Comparison of ENCODE assay signal across 9 mouse cellular contexts in genomic region chr1:21829909-21830455, GRCm38 (mm10).
DNase-seq lines count a peak whose midpoint lies in the region; ATAC-seq and TF ChIP-seq lines count a peak whose summit lies in the region.
"Had no signal": no experiment of that assay in that cellular context is flagged by ENCODE, and none has a peak within 500 bp of the region (broad histone marks: within the 10 kb centered on the region; RNA-seq: fewer than 3 reads in every experiment).

No protein-coding gene starts in this region.

- H3K36me3 ChIP-seq in lung, embryonic 15.5 days, result no peaks in the 10 kb centered on the region
- H3K36me3 ChIP-seq in heart, embryonic 14.5 days (ENCODE audit: control insufficient read depth, insufficient read depth, low read length), result no peaks in the 10 kb centered on the region
- H3K36me3 ChIP-seq in thymus, adult 2 months (ENCODE audit: control insufficient read depth, insufficient read depth, low read length), result no peaks in the 10 kb centered on the region
- H3K36me3 ChIP-seq: liver, embryonic 15.5 days had no signal

- ATAC-seq in lung, embryonic 15.5 days (ENCODE audit: borderline replicate concordance, extremely low read depth, low FRiP score, low TSS enrichment), result no peak
- peak; percentile 94 for ATAC-seq in common myeloid progenitor, adult 5-6 weeks (replicated peaks; ENCODE audit: low read depth, poor library complexity, severe bottlenecking)
- peak; percentile 69 for ATAC-seq in heart, embryonic 14.5 days (ENCODE audit: insufficient number of reproducible peaks, insufficient read depth, low FRiP score, low read depth)
- peak; percentile 91 for ATAC-seq in megakaryocyte progenitor cell, adult 5-6 weeks (replicated peaks; ENCODE audit: poor library complexity)

- no peak for DNase-seq in lung, postnatal 25 days (ENCODE audit: low spot score)
- DNase-seq in thymus, adult 2 months, result no peak
- DNase-seq in urinary bladder, postnatal 14 days (ENCODE audit: low spot score), result no peak
- DNase-seq: cerebellum, postnatal 14 days had no signal

- H3K4me2 ChIP-seq in lung, embryonic 15.5 days, result peak overlapping the region; percentile 16; the same call in 1 of the 2 replicates
- H3K4me2 ChIP-seq in heart, embryonic 14.5 days (ENCODE audit: low read length), result peak overlapping the region; percentile 55
- H3K4me2 ChIP-seq: liver, embryonic 15.5 days had no signal

- no peaks in the 10 kb centered on the region for H3K27me3 ChIP-seq in lung, embryonic 15.5 days
- no peaks in the 10 kb centered on the region for H3K27me3 ChIP-seq in heart, embryonic 14.5 days (ENCODE audit: control insufficient read depth, insufficient read depth, low read length)
- no peaks in the 10 kb centered on the region for H3K27me3 ChIP-seq in thymus, adult 2 months (ENCODE audit: control insufficient read depth, insufficient read depth, low read length)
- H3K27me3 ChIP-seq: liver, embryonic 15.5 days had no signal

- H3K4me3 ChIP-seq in lung, embryonic 15.5 days, result no peak overlapping the region
- peak overlapping the region in 1 of 2 experiments; percentile 29; a peak in 2 of 4 replicates for H3K4me3 ChIP-seq in heart, embryonic 14.5 days (ENCODE audit: control insufficient read depth in 1 of 2, insufficient read depth in 1 of 2, low read depth in 1 of 2, low read length in 2 of 2)
- H3K4me3 ChIP-seq in thymus, adult 2 months (ENCODE audit: control insufficient read depth, insufficient read depth, low read length), result no peak overlapping the region
- H3K4me3 ChIP-seq: liver, embryonic 15.5 days had no signal

- H3K9me3 ChIP-seq in lung, embryonic 15.5 days, result no peaks in the 10 kb centered on the region
- H3K9me3 ChIP-seq in heart, embryonic 14.5 days (ENCODE audit: control insufficient read depth, low read length), result no peaks in the 10 kb centered on the region
- H3K9me3 ChIP-seq: liver, embryonic 15.5 days had no signal

- TF ChIP-seq CTCF in thymus, adult 2 months (IDR thresholded peaks at IDR 0.05; ENCODE audit: borderline replicate concordance, control insufficient read depth, extremely low read depth, insufficient read depth, low read length, poor library complexity), result no peak

- TF ChIP-seq POLR2A in thymus, adult 2 months (IDR thresholded peaks at IDR 0.05; ENCODE audit: control insufficient read depth, extremely low read depth, insufficient read depth, low read length, poor library complexity), result no peak

- H3K4me1 ChIP-seq in lung, embryonic 15.5 days, result no peaks in the 10 kb centered on the region
- H3K4me1 ChIP-seq in heart, embryonic 14.5 days (ENCODE audit: control insufficient read depth in 2 of 2, insufficient read depth in 2 of 2, low read length in 2 of 2), result peaks cover 6 to 16% of the 10 kb centered on the region in 2 experiments; a peak in 3 of 4 replicates
- no peaks in the 10 kb centered on the region for H3K4me1 ChIP-seq in thymus, adult 2 months (replicated peaks; ENCODE audit: control insufficient read depth, insufficient read depth, low read length)
- H3K4me1 ChIP-seq: liver, embryonic 15.5 days had no signal

- no peak overlapping the region for H3K27ac ChIP-seq in lung, embryonic 15.5 days
- peak overlapping the region; percentile 86 to 92 for H3K27ac ChIP-seq in heart, embryonic 14.5 days (replicated peaks in 1 of 2; ENCODE audit: control insufficient read depth in 1 of 2, insufficient read depth in 1 of 2, low read depth in 2 of 2, low read length in 2 of 2)
- no peak overlapping the region for H3K27ac ChIP-seq in thymus, adult 2 months (ENCODE audit: control insufficient read depth, insufficient read depth, low read length)
- H3K27ac ChIP-seq: liver, embryonic 15.5 days had no signal

- 60% methylated on average over 6 of the region's 6 CpGs for WGBS in lung, embryonic 15.5 days
- WGBS in heart, embryonic 14.5 days, result 13% methylated on average over 6 of the region's 6 CpGs
- WGBS in thymus, adult 2 months, result 27% methylated on average over 6 of the region's 6 CpGs

- H3K9ac ChIP-seq in lung, embryonic 15.5 days, result no peak overlapping the region
- H3K9ac ChIP-seq in heart, embryonic 14.5 days (ENCODE audit: low read length), result peak overlapping the region; percentile 52
- H3K9ac ChIP-seq: liver, embryonic 15.5 days had no signal

Comparison
In these comparisons a context has a peak if more than half of its experiments do, and no peak if none do; other contexts are left out.
1. H3K27ac ChIP-seq: peak in heart, embryonic 14.5 days (2 of 2); none in lung, embryonic 15.5 days (single experiment) and thymus, adult 2 months (single experiment).